Mouse (Mus musculus): ENCODE data around the gene Ocln.
"Not testable (repeated sequence)": the region's sequence is repeated elsewhere in the genome, so short reads cannot be mapped to it uniquely, and the experiment has no call there.

Gene Ocln

GRCm38 (mm10) chr13:100491623-100492022 is 60.9 kb downstream of the Ocln start:
- DNase-seq (ENCODE audit: low read depth): no peak

- no peak for DNase-seq (ENCODE audit: low read depth)
Measured at GRCm38 (mm10) chr13:100490424-100490823, 62.1 kb downstream of the Ocln start.

- no peak for DNase-seq (ENCODE audit: low read depth)
Measured at GRCm38 (mm10) chr13:100483610-100484009, 68.9 kb downstream of the Ocln start.

- DNase-seq (ENCODE audit: low read depth): no peak
Measured at GRCm38 (mm10) chr13:100463527-100464222, 88.8 kb downstream of the Ocln start.

GRCm38 (mm10) chr13:100461336-100461735 is 91.2 kb downstream of the Ocln start:
- no peak for DNase-seq (ENCODE audit: low read depth)

DNA sequence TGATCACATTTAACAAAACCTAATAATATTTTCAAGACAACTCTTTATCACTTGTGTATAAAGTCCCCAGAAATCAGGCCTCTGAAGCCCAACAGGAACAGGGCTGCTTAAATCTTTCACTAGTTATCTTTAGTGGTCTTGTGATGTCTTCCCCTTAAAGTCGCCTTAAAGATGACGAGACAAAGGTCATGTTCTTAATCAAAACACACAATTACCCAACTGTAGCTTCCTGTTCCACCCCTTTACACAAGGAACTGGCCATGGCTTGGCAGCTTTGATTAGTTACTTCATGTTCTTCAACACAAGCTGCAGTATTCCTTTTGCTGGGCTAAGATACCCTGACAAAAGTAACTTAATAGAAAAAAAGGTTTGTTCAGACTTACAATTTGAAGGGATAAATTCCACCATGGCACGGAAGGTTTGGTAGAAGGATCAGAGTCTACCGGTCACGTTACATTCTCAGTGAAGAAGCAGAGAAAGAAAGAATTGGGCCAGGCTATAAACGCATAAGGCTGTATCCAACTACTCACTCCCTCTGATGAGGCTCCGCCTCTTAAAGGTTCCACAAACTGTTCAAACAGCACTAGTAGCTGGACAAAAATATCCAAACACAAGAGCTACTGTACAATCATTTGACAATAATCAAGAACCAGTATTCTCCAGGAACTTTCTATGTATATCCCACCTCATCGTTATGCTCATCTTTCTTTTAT is 99.9 kb downstream of the Ocln start, which contains the start of gene Naip1:
Naip1 (minus strand) TSS at position 455 of the 713 bp plus-strand sequence.
- DNase-seq (ENCODE audit: low read depth): not testable (repeated sequence)

DNA sequence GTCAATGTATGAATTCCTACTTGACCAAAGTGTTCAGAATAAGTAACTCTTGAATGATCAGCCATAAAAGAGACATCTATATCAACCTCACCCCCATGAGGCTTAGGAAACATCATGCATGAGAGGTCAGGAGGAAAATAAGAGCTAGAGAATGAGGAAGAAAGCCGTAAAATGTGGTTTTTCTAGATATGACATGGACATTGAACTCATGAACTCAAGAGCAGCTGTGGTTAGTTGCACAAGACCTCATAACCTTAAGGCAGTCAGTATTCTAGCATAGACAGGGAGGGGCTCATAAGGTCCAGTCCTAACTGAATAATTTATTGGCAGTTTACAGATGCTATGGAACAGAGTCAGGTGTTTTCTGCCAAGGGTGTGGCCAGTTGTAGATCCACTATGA is 103.0 kb downstream of the Ocln start:
- no peak for DNase-seq (ENCODE audit: low read depth)
